ENCODE assay signal across 8 mouse cellular contexts in genomic region chr14:30354127-30354463, GRCm38 (mm10).
A peak's percentile ranks its signal among the peaks of the same experiment; 100 is the strongest.
DNase-seq lines count a peak whose midpoint lies in the region; ATAC-seq and TF ChIP-seq lines count a peak whose summit lies in the region.

No protein-coding gene starts in this region.

- no peaks in the 10 kb centered on the region for H3K4me1 ChIP-seq in embryonic fibroblast, embryonic 13.5 days (ENCODE audit: control insufficient read depth, insufficient read depth, low read length)
- no peaks in the 10 kb centered on the region for H3K4me1 ChIP-seq in intestine, postnatal 0 days (replicated peaks; ENCODE audit: control insufficient read depth, insufficient read depth, low read length)
- H3K4me1 ChIP-seq in neural tube, embryonic 15.5 days, result peaks cover 43% of the 10 kb centered on the region

- no peak for TF ChIP-seq POLR2A in embryonic fibroblast, embryonic 13.5 days (IDR thresholded peaks at IDR 0.05; ENCODE audit: low read depth, low read length)

- ATAC-seq in intestine, postnatal 0 days, result no peak
- peak; percentile 35 for ATAC-seq in neural tube, embryonic 15.5 days (ENCODE audit: low FRiP score)
- no peak for ATAC-seq in erythroblast, adult 5-6 weeks (replicated peaks; ENCODE audit: low FRiP score, poor library complexity, severe bottlenecking)

- H3K9ac ChIP-seq in intestine, postnatal 0 days (ENCODE audit: low read depth, low read length), result peak overlapping the region; percentile 60; the same call in 1 of the 2 replicates
- peak overlapping the region; percentile 79 for H3K9ac ChIP-seq in neural tube, embryonic 15.5 days (replicated peaks)

- H3K9me3 ChIP-seq in intestine, postnatal 0 days (ENCODE audit: control insufficient read depth), result no peaks in the 10 kb centered on the region
- no peaks in the 10 kb centered on the region for H3K9me3 ChIP-seq in neural tube, embryonic 15.5 days (replicated peaks)

- intact Hi-C loops in left cerebral cortex, adult 2 months (cut with DNase I), result loop anchor here (5.0 kb wide), 2 partner anchors 67 to 157 kb away; no protein-coding TSS in a partner anchor

- H3K4me3 ChIP-seq in left cerebral cortex, adult 2 months, result peak overlapping the region; percentile 70
- H3K4me3 ChIP-seq in embryonic fibroblast, embryonic 13.5 days (ENCODE audit: insufficient read depth, low read length), result peak overlapping the region; percentile 20; the same call in 1 of the 2 replicates
- peak overlapping the region; percentile 64 for H3K4me3 ChIP-seq in intestine, postnatal 0 days (ENCODE audit: low read depth, low read length)
- peak overlapping the region; percentile 61 for H3K4me3 ChIP-seq in neural tube, embryonic 15.5 days (replicated peaks)

- WGBS in intestine, postnatal 0 days, result 11% methylated on average over 8 of the region's 8 CpGs
- 7% methylated on average over 8 of the region's 8 CpGs for WGBS in neural tube, embryonic 15.5 days

- H3K4me2 ChIP-seq in intestine, postnatal 0 days (replicated peaks; ENCODE audit: low read depth), result peak overlapping the region; percentile 89
- H3K4me2 ChIP-seq in neural tube, embryonic 15.5 days, result peak overlapping the region; percentile 96

- H3K36me3 ChIP-seq in intestine, postnatal 0 days (ENCODE audit: control insufficient read depth, insufficient read depth), result no peaks in the 10 kb centered on the region
- H3K36me3 ChIP-seq in neural tube, embryonic 15.5 days, result no peaks in the 10 kb centered on the region

- no peak for DNase-seq in left cerebral cortex, adult 2 months (ENCODE audit: extremely low spot score in 1 of 2, low spot score in 2 of 2)
- no peak for DNase-seq in left cerebral cortex, adult 9 months (ENCODE audit: low spot score in 2 of 2)
- no peak for DNase-seq in left cerebral cortex, adult 11 months (ENCODE audit: low spot score)
- DNase-seq in frontal cortex, adult 2 months (ENCODE audit: extremely low spot score in 1 of 2, low spot score in 1 of 2), result no peak

- peak overlapping the region; percentile 89 for H3K27ac ChIP-seq in left cerebral cortex, adult 2 months
- no peak overlapping the region for H3K27ac ChIP-seq in embryonic fibroblast, embryonic 13.5 days (ENCODE audit: insufficient read depth, low read length)
- H3K27ac ChIP-seq in intestine, postnatal 0 days (ENCODE audit: low read depth, low read length), result no peak overlapping the region
- peak overlapping the region; percentile 91 for H3K27ac ChIP-seq in neural tube, embryonic 15.5 days (replicated peaks)

- TF ChIP-seq CTCF in left cerebral cortex, adult 2 months (IDR thresholded peaks at IDR 0.05), result no peak
- TF ChIP-seq CTCF in embryonic fibroblast, embryonic 13.5 days (IDR thresholded peaks at IDR 0.05; ENCODE audit: borderline replicate concordance, insufficient read depth, low read length), result no peak
- TF ChIP-seq CTCF in intestine, postnatal 0 days (IDR thresholded peaks at IDR 0.05; ENCODE audit: low read depth), result no peak

- H3K27me3 ChIP-seq in intestine, postnatal 0 days (replicated peaks; ENCODE audit: control insufficient read depth, insufficient read depth, low read length), result peaks cover 28% of the 10 kb centered on the region
- H3K27me3 ChIP-seq in neural tube, embryonic 15.5 days (replicated peaks), result no peaks in the 10 kb centered on the region

Comparison
In these comparisons a context has a peak if more than half of its experiments do, and no peak if none do; other contexts are left out.
1. H3K27ac ChIP-seq: peak in left cerebral cortex, adult 2 months (single experiment) and neural tube, embryonic 15.5 days (single experiment); none in embryonic fibroblast, embryonic 13.5 days (single experiment) and intestine, postnatal 0 days (single experiment).
2. H3K4me3 ChIP-seq: peak in every context shown above with its lines; median percentile 70 in left cerebral cortex, adult 2 months; 64 in intestine, postnatal 0 days; 61 in neural tube, embryonic 15.5 days; 20 in embryonic fibroblast, embryonic 13.5 days.